Mouse (Mus musculus): Measurements from ENCODE around the gene Hydin.
"Not testable (repeated sequence)": the region's sequence is repeated elsewhere in the genome, so short reads cannot be mapped to it uniquely, and the experiment has no call there.

The Hydin gene

DNA sequence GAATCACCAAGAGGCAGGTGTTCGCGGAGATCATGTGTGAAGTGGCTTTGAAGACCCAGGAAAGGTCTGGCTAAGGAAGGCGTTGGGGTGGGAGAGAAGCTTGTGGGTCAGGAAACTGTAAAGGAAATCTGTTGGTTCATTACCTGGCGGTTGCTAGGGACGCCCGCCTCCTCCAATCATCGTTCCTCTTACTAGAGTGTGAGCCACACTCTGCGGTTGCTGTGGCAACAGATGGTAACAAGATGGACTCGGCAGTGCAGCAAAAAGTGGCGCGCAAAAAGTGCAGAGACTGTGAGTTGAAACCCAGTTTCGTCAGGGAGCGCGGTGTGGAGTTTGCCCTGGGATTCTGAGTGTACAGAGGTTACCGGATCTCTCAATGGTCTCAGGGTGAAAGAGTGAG, at the start of gene Hydin:
Gene Hydin, plus strand, starts transcription at position 237 of the 400 bp plus-strand sequence.
- peak; percentile 92 for DNase-seq (ENCODE audit: extremely low spot score)

DNA sequence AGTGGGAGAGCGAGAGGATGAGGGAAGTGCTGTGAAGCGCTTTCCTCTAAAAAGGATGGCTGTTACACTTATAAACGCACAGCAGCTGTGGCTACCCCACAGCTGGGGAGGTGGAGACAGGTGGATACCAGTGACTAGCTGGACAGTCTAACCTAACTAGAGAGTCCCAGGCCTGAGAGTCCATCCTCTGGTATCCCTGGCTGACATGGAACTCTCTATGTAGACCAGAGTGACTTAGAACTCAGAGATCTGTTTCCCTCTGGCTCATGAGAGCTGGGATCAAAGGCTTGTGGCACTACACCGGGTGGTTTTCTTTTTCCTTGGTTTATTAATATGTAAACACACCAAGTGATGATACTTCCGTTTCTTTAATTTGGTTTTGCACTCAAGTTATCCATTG, 49.6 kb upstream of the Hydin start:
- DNase-seq (ENCODE audit: extremely low spot score), result no peak

GRCm38 (mm10) chr8:110217681-110218131, 49.1 kb upstream of the Hydin start:
- DNase-seq (ENCODE audit: extremely low spot score), result peak; percentile 99

- no peak for DNase-seq (ENCODE audit: extremely low spot score)
Observed at GRCm38 (mm10) chr8:110218511-110218910, 48.3 kb upstream of the Hydin start.

DNA sequence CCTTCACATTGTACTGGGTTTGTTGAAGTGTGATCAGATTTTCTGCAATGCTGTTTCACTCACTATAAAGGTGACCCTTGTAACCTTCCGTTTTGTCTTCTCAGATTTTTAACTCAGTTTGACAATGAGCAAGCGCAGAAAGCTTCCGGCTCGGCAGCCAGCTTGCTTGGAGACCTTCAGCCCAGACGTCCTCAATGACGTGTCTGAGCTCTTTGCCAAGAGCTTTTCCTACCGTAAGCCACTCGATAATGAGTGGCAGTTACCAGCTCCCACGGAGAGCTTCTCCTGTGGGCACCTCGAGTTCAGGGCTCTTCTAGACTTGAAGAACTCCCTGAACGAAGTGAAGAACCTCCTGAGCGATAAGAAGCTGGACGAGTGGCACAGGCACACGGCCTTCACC, 45.8 kb upstream of the Hydin start:
- no peak for DNase-seq (ENCODE audit: extremely low spot score)

DNA sequence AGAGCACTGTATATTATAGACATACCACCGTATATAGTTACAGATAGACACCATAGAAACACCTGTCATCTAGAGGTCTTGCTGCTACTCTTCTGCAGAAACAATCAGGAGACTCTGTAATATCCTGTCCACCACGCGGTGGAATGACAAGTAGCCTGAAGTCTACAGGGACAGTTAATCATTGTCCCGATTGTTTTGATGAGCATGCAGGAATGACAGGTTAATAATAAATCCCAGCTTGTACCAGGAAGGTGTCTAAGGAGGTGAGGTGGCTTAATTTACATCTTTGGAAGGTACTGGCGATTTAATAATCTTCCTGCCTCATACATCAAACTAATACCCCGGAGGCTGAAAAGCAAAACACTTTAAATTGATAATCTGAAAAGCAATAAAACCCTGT, 36.0 kb upstream of the Hydin start:
- no peak for DNase-seq (ENCODE audit: extremely low spot score)

DNA sequence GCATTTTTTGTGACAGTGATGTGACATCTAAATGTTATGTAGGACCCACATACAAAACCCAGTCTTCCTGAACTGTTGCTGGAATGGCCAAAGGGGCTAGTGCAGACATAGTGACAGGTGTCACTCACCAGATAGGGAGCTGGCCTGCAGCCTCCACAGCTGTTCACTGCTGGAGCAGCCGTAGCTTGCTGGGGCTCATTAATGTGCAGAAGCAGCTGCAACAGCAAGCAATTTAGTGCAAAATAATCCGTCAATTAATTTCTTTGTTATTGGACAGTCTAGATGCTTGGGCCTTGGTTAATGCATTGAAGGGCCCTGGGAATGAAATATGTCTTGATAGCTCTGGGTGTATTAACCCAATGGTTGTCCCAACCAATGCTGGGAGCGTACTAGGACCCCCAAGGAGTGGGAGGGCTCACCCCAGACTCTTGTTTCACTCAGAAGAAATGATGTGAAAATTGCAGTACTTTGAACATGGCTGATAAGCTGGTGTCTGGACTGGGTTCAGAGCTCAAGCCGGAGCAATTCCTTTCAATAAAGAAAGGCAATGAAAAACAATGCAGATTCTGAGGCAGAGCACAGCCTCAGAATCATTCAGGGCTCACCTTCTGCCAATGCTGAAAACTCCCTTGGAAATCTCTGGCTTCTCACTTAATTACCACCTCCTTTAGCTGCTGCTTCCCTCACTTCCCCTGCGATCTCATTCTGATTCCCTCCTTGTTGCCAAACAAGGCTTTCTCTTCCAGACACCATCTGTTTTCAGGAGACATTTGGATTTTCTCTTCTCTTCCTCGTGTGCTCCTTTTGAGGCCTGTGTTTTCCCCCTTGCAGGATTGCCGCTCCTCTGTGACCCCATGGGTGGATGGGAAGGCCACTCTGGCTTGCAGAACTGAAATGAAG, 24.2 kb upstream of the Hydin start:
- no peak for DNase-seq (ENCODE audit: extremely low spot score)

- no peak for DNase-seq (ENCODE audit: extremely low spot score)
Observed at GRCm38 (mm10) chr8:110244566-110244965, 22.2 kb upstream of the Hydin start.

GRCm38 (mm10) chr8:110247238-110247637, 19.5 kb upstream of the Hydin start:
- DNase-seq (ENCODE audit: extremely low spot score), result peak; percentile 17

GRCm38 (mm10) chr8:110253986-110254385, 12.8 kb upstream of the Hydin start:
- no peak for DNase-seq (ENCODE audit: extremely low spot score)

- no peak for DNase-seq (ENCODE audit: extremely low spot score)
Observed at GRCm38 (mm10) chr8:110265796-110266305, 926 bp upstream of the Hydin start.

DNA sequence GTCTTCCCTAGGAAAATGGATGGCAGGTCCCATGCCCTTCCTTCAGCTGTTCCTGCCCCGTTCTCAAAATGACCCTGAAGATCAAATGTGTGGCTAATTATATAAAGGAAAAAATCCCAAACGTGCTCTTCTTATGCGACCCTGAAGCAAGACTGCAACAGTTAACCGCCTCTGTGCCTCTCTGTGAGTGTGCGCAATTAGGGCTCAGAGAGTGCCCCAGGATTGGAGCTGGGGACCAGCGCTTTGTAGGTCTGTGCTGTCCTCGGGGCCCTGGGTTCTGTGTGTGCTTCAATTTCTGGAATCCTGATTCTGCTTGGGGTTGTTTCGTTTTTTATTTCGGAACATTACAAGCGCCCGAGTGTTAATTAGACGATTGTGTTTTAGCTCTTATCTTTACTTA, 491 bp downstream of the Hydin start:
- no peak for DNase-seq (ENCODE audit: extremely low spot score)

GRCm38 (mm10) chr8:110270659-110271058, 3.9 kb downstream of the Hydin start:
- DNase-seq (ENCODE audit: extremely low spot score), result no peak

- DNase-seq (ENCODE audit: extremely low spot score), result no peak
Observed at GRCm38 (mm10) chr8:110273394-110273793, 6.6 kb downstream of the Hydin start.

- no peak for DNase-seq (ENCODE audit: extremely low spot score)
Observed at GRCm38 (mm10) chr8:110275465-110276258, 8.9 kb downstream of the Hydin start.

DNA sequence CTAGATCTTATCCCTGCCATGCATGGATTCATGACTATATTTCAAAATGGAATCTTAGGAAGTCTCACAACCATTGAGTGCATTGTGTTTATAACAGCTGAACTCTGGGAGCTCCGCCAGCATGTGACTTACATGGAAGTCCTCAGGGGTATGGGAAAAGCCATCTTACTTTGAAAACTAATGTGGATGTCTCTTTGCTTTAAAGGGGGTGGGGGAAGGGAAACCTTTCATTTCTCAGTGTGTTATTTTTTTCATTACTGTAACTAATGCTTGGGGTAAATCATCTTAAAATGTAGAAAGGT, 9.4 kb downstream of the Hydin start:
- DNase-seq (ENCODE audit: extremely low spot score), result no peak

- DNase-seq (ENCODE audit: extremely low spot score), result no peak
Observed at GRCm38 (mm10) chr8:110312715-110313114, 45.9 kb downstream of the Hydin start.

DNA sequence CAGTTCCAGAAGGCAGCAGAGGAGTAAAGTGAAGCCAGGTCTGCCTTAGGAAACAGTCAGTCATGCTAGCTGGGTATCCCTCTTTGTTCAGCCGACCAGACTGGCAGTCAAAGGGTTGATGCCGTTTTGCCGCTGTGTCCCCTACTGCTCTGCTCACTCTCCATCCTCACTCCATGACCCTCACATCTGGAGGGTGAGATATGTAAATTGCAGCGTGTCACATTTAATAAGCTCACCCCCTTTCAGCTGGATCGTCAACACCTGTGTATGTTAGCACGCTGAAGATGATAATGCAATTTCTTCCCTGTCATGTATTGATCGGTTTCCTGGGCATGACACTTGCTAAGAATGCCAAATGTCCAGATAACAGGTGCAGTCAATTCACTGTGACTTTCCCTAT, 49.0 kb downstream of the Hydin start:
- no peak for DNase-seq (ENCODE audit: extremely low spot score)

GRCm38 (mm10) chr8:110319586-110319985, 52.8 kb downstream of the Hydin start:
- DNase-seq (ENCODE audit: extremely low spot score), result no peak

DNA sequence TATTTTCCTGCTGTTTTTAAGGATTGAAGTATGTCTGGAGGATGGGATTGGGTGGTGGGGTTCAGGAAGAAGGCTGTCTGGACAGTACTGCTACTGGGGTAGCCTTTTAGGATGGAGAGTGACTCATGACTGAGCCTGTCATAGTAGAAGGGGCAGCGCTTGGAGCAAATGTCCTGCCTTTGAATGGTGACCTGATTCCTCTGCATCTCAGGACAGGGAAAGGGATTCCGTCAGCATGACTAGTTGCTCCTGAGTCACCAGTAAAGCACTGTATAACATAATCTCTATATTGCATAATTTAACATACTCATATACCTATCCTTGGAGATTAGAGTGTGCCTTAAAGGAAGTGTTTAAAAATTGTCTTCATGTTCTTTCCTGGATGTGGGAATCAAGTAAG, 54.7 kb downstream of the Hydin start:
- DNase-seq (ENCODE audit: extremely low spot score), result no peak

GRCm38 (mm10) chr8:110323981-110324574, 57.3 kb downstream of the Hydin start:
- no peak for DNase-seq (ENCODE audit: extremely low spot score)

DNA sequence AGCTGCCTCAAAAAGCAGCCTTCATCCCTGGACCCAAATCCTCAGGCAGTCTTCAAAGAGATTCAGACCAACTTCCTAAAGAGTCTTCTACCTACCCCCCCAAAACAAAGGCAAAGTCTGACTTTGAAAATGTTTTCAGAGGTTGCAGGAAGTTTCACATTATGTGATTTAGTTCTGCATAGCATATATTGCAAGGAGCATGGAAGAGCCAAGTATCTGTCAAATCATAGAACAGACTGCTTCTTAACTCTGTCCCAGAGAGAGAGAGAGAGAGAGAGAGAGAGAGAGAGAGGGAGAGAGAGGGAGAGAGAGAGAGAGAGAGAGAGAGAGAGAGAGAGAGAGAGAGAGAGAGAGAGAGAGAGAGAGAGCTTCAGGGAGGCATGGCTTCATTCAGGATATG, 60.3 kb downstream of the Hydin start:
- not testable (repeated sequence) for DNase-seq (ENCODE audit: extremely low spot score)

Data from embryo, embryonic 9.5 days (tissue).